Mouse (Mus musculus) gastrocnemius, adult 8-10 months (tissue): ENCODE measurements around the gene Ugt1a5. TPM values are rescaled to one million over a fixed set of nuclear protein-coding genes. Genes with fewer than 3 reads are reported as not detected.

ENCODE experiments used
- DNase-seq, 2 experiments: peaks; one replicate each; pipeline ENCODE4 v3.0.0; 2022; ENCODE audit warnings: low spot score in 2 of 2
- total RNA-seq, 4 experiments: library from RNA; stranded (reverse); gene quantifications; 2 replicates each; pipeline ENCODE4 v1.2.4; 2022

Ugt1a5 gene
- total RNA-seq, 4 experiments from 2014 or later, result not detected

GRCm38 (mm10) chr1:88237311-88237710 lies 71.5 kb downstream of the Ugt1a5 start:
- peak in 1 of 2 experiments; percentile 15 for DNase-seq

- no peak for DNase-seq
These were observed 73.0 kb downstream of the Ugt1a5 start for GRCm38 (mm10) chr1:88238771-88239170.

GRCm38 (mm10) chr1:88240072-88240471 lies 74.3 kb downstream of the Ugt1a5 start:
- DNase-seq, result no peak

- no peak for DNase-seq
These were observed 74.8 kb downstream of the Ugt1a5 start for GRCm38 (mm10) chr1:88240579-88240978.

GRCm38 (mm10) chr1:88243861-88244260 lies 78.0 kb downstream of the Ugt1a5 start:
- no peak for DNase-seq

- no peak for DNase-seq
These were observed 80.1 kb downstream of the Ugt1a5 start for GRCm38 (mm10) chr1:88245881-88246280.

GRCm38 (mm10) chr1:88246386-88246785 lies 80.6 kb downstream of the Ugt1a5 start:
- DNase-seq, result no peak

- no peak for DNase-seq
These were observed 81.8 kb downstream of the Ugt1a5 start for GRCm38 (mm10) chr1:88247660-88248059.

GRCm38 (mm10) chr1:88248658-88249057 lies 82.8 kb downstream of the Ugt1a5 start:
- no peak for DNase-seq

GRCm38 (mm10) chr1:88249596-88249995 lies 83.8 kb downstream of the Ugt1a5 start:
- no peak for DNase-seq

GRCm38 (mm10) chr1:88250023-88250422 lies 84.2 kb downstream of the Ugt1a5 start:
- no peak for DNase-seq

GRCm38 (mm10) chr1:88253106-88253505 lies 87.3 kb downstream of the Ugt1a5 start:
- no peak for DNase-seq

GRCm38 (mm10) chr1:88253540-88253939 lies 87.7 kb downstream of the Ugt1a5 start:
- no peak for DNase-seq

- no peak for DNase-seq
These were observed 89.1 kb downstream of the Ugt1a5 start for GRCm38 (mm10) chr1:88254793-88255465.

- DNase-seq, result no peak
These were observed 89.7 kb downstream of the Ugt1a5 start for GRCm38 (mm10) chr1:88255466-88255857.

- no peak for DNase-seq
These were observed 90.4 kb downstream of the Ugt1a5 start for GRCm38 (mm10) chr1:88255989-88256754.

GRCm38 (mm10) chr1:88256886-88257663 lies 91.3 kb downstream of the Ugt1a5 start:
- DNase-seq, result no peak

- no peak for DNase-seq
These were observed 91.9 kb downstream of the Ugt1a5 start for GRCm38 (mm10) chr1:88257681-88258080.

GRCm38 (mm10) chr1:88258361-88258760 lies 92.5 kb downstream of the Ugt1a5 start:
- DNase-seq, result no peak

- no peak for DNase-seq
These were observed 93.2 kb downstream of the Ugt1a5 start for GRCm38 (mm10) chr1:88258881-88259642.

GRCm38 (mm10) chr1:88259643-88260024 lies 93.8 kb downstream of the Ugt1a5 start:
- DNase-seq, result no peak
